11 mouse cellular contexts compared by ENCODE assay signal in genomic region chr12:72267614-72268013, GRCm38 (mm10).
DNase-seq lines count a peak whose midpoint lies in the region; ATAC-seq and TF ChIP-seq lines count a peak whose summit lies in the region.
"Had no signal": no experiment of that assay in that cellular context is flagged by ENCODE, and none has a peak within 500 bp of the region (broad histone marks: within the 10 kb centered on the region; RNA-seq: fewer than 3 reads in every experiment).

No protein-coding gene starts in this region.

- no peak overlapping the region for H3K27ac ChIP-seq in forebrain, postnatal 0 days (ENCODE audit: low read depth, low read length)
- H3K27ac ChIP-seq in forebrain, embryonic 15.5 days (replicated peaks): no peak overlapping the region
- no peak overlapping the region for H3K27ac ChIP-seq in lung, postnatal 0 days (ENCODE audit: low read length)

- no peak for ATAC-seq in forebrain, postnatal 0 days
- no peak for ATAC-seq in forebrain, embryonic 15.5 days (replicated peaks)
- ATAC-seq in lung, postnatal 0 days: no peak

- H3K4me1 ChIP-seq in forebrain, postnatal 0 days (ENCODE audit: insufficient read depth): peaks cover 15% of the 10 kb centered on the region
- peaks cover 27% of the 10 kb centered on the region for H3K4me1 ChIP-seq in forebrain, embryonic 15.5 days
- no peaks in the 10 kb centered on the region for H3K4me1 ChIP-seq in lung, postnatal 0 days (ENCODE audit: insufficient read depth, low read depth, low read length)

- no peak overlapping the region for H3K4me2 ChIP-seq in forebrain, postnatal 0 days (ENCODE audit: low read depth)
- H3K4me2 ChIP-seq in forebrain, embryonic 15.5 days (replicated peaks): no peak overlapping the region
- no peak overlapping the region for H3K4me2 ChIP-seq in lung, postnatal 0 days (replicated peaks; ENCODE audit: low read depth, low read length)

- no peak overlapping the region for H3K9ac ChIP-seq in forebrain, postnatal 0 days
- H3K9ac ChIP-seq in forebrain, embryonic 15.5 days (replicated peaks): no peak overlapping the region
- no peak overlapping the region for H3K9ac ChIP-seq in lung, postnatal 0 days (replicated peaks; ENCODE audit: low read depth)

- no peak for TF ChIP-seq EP300 in lung, postnatal 0 days (IDR thresholded peaks at IDR 0.05)

- H3K4me3 ChIP-seq in forebrain, postnatal 0 days (ENCODE audit: low read depth, low read length): no peak overlapping the region
- no peak overlapping the region for H3K4me3 ChIP-seq in forebrain, embryonic 15.5 days
- H3K4me3 ChIP-seq in lung, postnatal 0 days (ENCODE audit: low read depth, low read length): no peak overlapping the region

- H3K36me3 ChIP-seq in forebrain, postnatal 0 days (ENCODE audit: insufficient read depth): no peaks in the 10 kb centered on the region
- no peaks in the 10 kb centered on the region for H3K36me3 ChIP-seq in forebrain, embryonic 15.5 days
- H3K36me3 ChIP-seq in lung, postnatal 0 days (ENCODE audit: insufficient read depth, low read length): no peaks in the 10 kb centered on the region

- no peak for DNase-seq in forebrain, postnatal 0 days
- DNase-seq in lung, postnatal 0 days (ENCODE audit: low spot score): no peak
- no peak for DNase-seq in lung, adult 18-20 months
- peak; percentile 73 for DNase-seq in ES-CJ7 (ENCODE audit: low read depth, low spot score)
- DNase-seq in induced T-regulatory cell, adult 2 months (ENCODE audit: low read depth): peak; percentile 24
- no peak for DNase-seq in right cerebral cortex, postnatal 4 days
- no peak for DNase-seq in cerebellum, adult 8-10 months
- DNase-seq: heart, postnatal 4 days; kidney, postnatal 25 days; left cerebral cortex, postnatal 4 days had no signal

- WGBS in forebrain, postnatal 0 days: 93% methylated on average over 2 of the region's 2 CpGs
- 88% methylated on average over 2 of the region's 2 CpGs for WGBS in forebrain, embryonic 15.5 days
- 79% methylated on average over 2 of the region's 2 CpGs for WGBS in lung, postnatal 0 days

- H3K9me3 ChIP-seq in forebrain, postnatal 0 days (ENCODE audit: low read length): no peaks in the 10 kb centered on the region
- H3K9me3 ChIP-seq in forebrain, embryonic 15.5 days: no peaks in the 10 kb centered on the region
- no peaks in the 10 kb centered on the region for H3K9me3 ChIP-seq in lung, postnatal 0 days (ENCODE audit: low read length)

- H3K27me3 ChIP-seq in forebrain, postnatal 0 days (ENCODE audit: insufficient read depth, low read length): no peaks in the 10 kb centered on the region
- H3K27me3 ChIP-seq in forebrain, embryonic 15.5 days: no peaks in the 10 kb centered on the region
- no peaks in the 10 kb centered on the region for H3K27me3 ChIP-seq in lung, postnatal 0 days (replicated peaks; ENCODE audit: insufficient read depth, low read length)

- TF ChIP-seq CTCF in forebrain, postnatal 0 days (IDR thresholded peaks at IDR 0.05; ENCODE audit: low read depth): peak; percentile 54
- TF ChIP-seq CTCF in lung, postnatal 0 days (IDR thresholded peaks at IDR 0.05): peak; percentile 48; the same call in 1 of the 2 replicates

Comparison
In these comparisons a context has a peak if more than half of its experiments do, and no peak if none do; other contexts are left out.
1. DNase-seq: peak in ES-CJ7 (single experiment) and induced T-regulatory cell, adult 2 months (single experiment); none in forebrain, postnatal 0 days (single experiment), lung, postnatal 0 days (single experiment), lung, adult 18-20 months (0 of 2), right cerebral cortex, postnatal 4 days (single experiment) and cerebellum, adult 8-10 months (single experiment).